Mouse (Mus musculus): Measurements from ENCODE around the gene Dixdc1. TPM values are rescaled to one million over a fixed set of nuclear protein-coding genes. Genes with fewer than 3 reads are reported as not detected.

Dixdc1 gene
- total and polyA plus RNA-seq, 3 experiments, result 0.07 TPM; not detected in 2

DNA sequence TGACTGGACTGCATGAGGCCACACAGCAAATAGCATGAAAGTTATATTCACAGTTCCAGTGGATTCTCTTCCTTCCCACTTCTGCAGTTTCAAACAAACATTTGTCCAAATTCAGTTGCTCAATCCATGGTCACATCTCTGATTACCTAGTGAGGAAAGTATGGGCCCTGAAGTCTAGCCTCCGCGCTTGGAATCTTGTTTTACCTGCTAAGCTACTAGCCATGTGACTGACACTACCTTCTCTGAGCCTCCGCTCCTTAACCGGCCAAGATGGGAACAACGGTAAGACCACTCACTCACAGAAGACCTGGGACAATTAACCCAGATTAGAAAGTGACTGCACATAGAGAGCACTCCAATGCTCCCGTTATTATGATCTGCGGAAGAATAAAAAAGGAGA is 6.5 kb upstream of the Dixdc1 start:
- Histone ChIP-seq H3K9ac (ENCODE audit: control insufficient read depth, low read depth, low read length, poor library complexity, severe bottlenecking) (no peak overlapping the region), H3K79me2 (ENCODE audit: control insufficient read depth, insufficient read depth, low read length, poor library complexity) (no peaks in the 10 kb centered on the region), H3K4me1 (ENCODE audit: control insufficient read depth in 1 of 2, insufficient read depth in 2 of 2, low read length in 2 of 2) (peaks cover 0 to 3% of the 10 kb centered on the region in 2 experiments; a peak in 1 of 4 replicates), H3K27me3 (ENCODE audit: control insufficient read depth in 1 of 2, insufficient read depth in 2 of 2, low read length in 2 of 2) (peaks cover 10 to 13% of the 10 kb centered on the region in 2 experiments), H3K9me3 (replicated peaks; ENCODE audit: insufficient read depth, low read length) (no peaks in the 10 kb centered on the region), H3K4me3 (ENCODE audit: control insufficient read depth in 1 of 2, insufficient read depth in 1 of 2, low read depth in 2 of 2, low read length in 2 of 2) (no peak overlapping the region), H3K27ac (ENCODE audit: control insufficient read depth, low read depth, low read length) (no peak overlapping the region), H3K36me3 (ENCODE audit: control insufficient read depth in 1 of 2, insufficient read depth in 2 of 2, low read length in 2 of 2) (no peaks in the 10 kb centered on the region)
- no peak for DNase-seq (ENCODE audit: low read depth, low spot score)
- TF ChIP-seq GATA1 (IDR thresholded peaks at IDR 0.05; ENCODE audit: low read depth, low read length) (no peak), CTCF (IDR thresholded peaks at IDR 0.05 in 2 of 3, conservative IDR thresholded peaks at IDR 0.05 in 1 of 3; ENCODE audit: control insufficient read depth in 1 of 3, insufficient read depth in 1 of 3, low read depth in 2 of 3, low read length in 3 of 3, poor library complexity in 1 of 3, severe bottlenecking in 1 of 3) (no peak), NELFE (IDR thresholded peaks at IDR 0.05; ENCODE audit: low read depth, low read length) (no peak), SMC3 (IDR thresholded peaks at IDR 0.05; ENCODE audit: low read depth, low read length) (no peak)

DNA sequence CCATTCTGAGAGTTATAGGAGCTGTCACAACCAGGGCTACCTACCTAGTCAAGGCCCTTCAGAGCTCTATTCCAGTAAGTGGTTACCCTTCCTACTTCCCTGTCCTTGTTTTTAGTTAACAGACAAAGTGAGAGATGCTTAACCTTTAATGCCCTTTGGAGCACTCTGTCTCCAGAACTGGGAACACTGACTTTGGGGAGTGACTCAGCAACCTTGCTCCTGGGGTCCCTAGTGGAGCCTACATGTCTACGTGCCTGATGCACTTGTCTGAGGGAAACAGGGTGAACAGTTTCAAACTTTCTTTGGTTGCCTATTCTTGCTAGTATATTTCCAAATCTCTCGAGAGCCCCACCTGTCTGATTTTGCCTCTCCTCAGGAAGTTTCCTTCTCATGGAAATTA is 3.4 kb upstream of the Dixdc1 start:
- TF ChIP-seq UBTF (IDR thresholded peaks at IDR 0.05; ENCODE audit: borderline replicate concordance, insufficient read depth, low read depth, low read length) (no peak), MYC (IDR thresholded peaks at IDR 0.05; ENCODE audit: low read depth, low read length) (no peak), JUND (IDR thresholded peaks at IDR 0.05; ENCODE audit: low read depth, low read length) (no peak)
- Histone ChIP-seq H3K79me2 (ENCODE audit: control insufficient read depth, insufficient read depth, low read length, poor library complexity) (no peaks in the 10 kb centered on the region), H3K9me3 (replicated peaks; ENCODE audit: insufficient read depth, low read length) (no peaks in the 10 kb centered on the region), H3K36me3 (ENCODE audit: control insufficient read depth in 1 of 2, insufficient read depth in 2 of 2, low read length in 2 of 2) (no peaks in the 10 kb centered on the region), H3K27ac (ENCODE audit: control insufficient read depth, low read depth, low read length) (no peak overlapping the region), H3K27me3 (ENCODE audit: control insufficient read depth in 1 of 2, insufficient read depth in 2 of 2, low read length in 2 of 2) (peaks cover 10 to 11% of the 10 kb centered on the region in 2 experiments; a peak in 3 of 4 replicates), H3K4me1 (ENCODE audit: control insufficient read depth in 1 of 2, insufficient read depth in 2 of 2, low read length in 2 of 2) (peaks cover 0 to 3% of the 10 kb centered on the region in 2 experiments; a peak in 1 of 4 replicates), H3K4me3 (ENCODE audit: control insufficient read depth in 1 of 2, insufficient read depth in 1 of 2, low read depth in 2 of 2, low read length in 2 of 2) (no peak overlapping the region), H3K9ac (ENCODE audit: control insufficient read depth, low read depth, low read length, poor library complexity, severe bottlenecking) (no peak overlapping the region)
- DNase-seq (ENCODE audit: low read depth, low spot score), result no peak

DNA sequence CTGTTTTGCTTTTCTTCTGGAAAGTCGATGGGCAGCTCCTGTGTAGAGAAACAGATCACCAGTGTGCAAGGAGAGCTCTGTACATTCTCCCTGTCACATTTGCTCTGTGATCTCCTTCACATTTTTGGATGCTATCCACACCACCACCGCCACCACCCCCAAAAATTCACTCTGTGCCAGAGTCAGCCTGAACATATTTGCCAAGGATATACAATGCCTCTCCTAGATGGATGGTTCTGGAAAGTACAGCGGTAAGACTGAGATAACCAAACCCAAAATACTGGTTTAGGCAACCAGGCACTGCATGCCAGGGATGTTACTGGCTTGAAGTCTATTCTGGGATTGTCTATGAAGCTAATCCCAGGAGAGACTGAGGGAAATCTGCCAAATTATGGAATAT is 2.9 kb upstream of the Dixdc1 start:
- H3K4me3 ChIP-seq (ENCODE audit: control insufficient read depth in 1 of 2, insufficient read depth in 1 of 2, low read depth in 2 of 2, low read length in 2 of 2), result no peak overlapping the region
- H3K9ac ChIP-seq (ENCODE audit: control insufficient read depth, low read depth, low read length, poor library complexity, severe bottlenecking), result no peak overlapping the region
- H3K27me3 ChIP-seq (ENCODE audit: control insufficient read depth in 1 of 2, insufficient read depth in 2 of 2, low read length in 2 of 2), result peaks cover 9 to 11% of the 10 kb centered on the region in 2 experiments; a peak in 3 of 4 replicates
- H3K4me1 ChIP-seq (ENCODE audit: control insufficient read depth in 1 of 2, insufficient read depth in 2 of 2, low read length in 2 of 2), result peaks cover 0 to 3% of the 10 kb centered on the region in 2 experiments; a peak in 1 of 4 replicates
- no peaks in the 10 kb centered on the region for H3K36me3 ChIP-seq (ENCODE audit: control insufficient read depth in 1 of 2, insufficient read depth in 2 of 2, low read length in 2 of 2)
- no peaks in the 10 kb centered on the region for H3K9me3 ChIP-seq (replicated peaks; ENCODE audit: insufficient read depth, low read length)
- H3K27ac ChIP-seq (ENCODE audit: control insufficient read depth, low read depth, low read length), result no peak overlapping the region
- H3K79me2 ChIP-seq (ENCODE audit: control insufficient read depth, insufficient read depth, low read length, poor library complexity), result no peaks in the 10 kb centered on the region
- TF ChIP-seq KAT2A (conservative IDR thresholded peaks at IDR 0.05; ENCODE audit: low read depth, low read length) (no peak), MAZ (IDR thresholded peaks at IDR 0.05; ENCODE audit: low read depth, low read length) (no peak), MAX (IDR thresholded peaks at IDR 0.05; ENCODE audit: low read length) (no peak), HCFC1 (IDR thresholded peaks at IDR 0.05; ENCODE audit: low read depth, low read length) (no peak), MYC (IDR thresholded peaks at IDR 0.05; ENCODE audit: low read depth, low read length) (no peak), ELF1 (IDR thresholded peaks at IDR 0.05; ENCODE audit: low read depth, low read length) (no peak), CHD2 (IDR thresholded peaks at IDR 0.05; ENCODE audit: low read length) (no peak), NRF1 (IDR thresholded peaks at IDR 0.05; ENCODE audit: insufficient read depth, low read depth, low read length, poor library complexity, severe bottlenecking) (no peak), E2F4 (IDR thresholded peaks at IDR 0.05; ENCODE audit: borderline replicate concordance, low read depth, low read length) (no peak), USF2 (IDR thresholded peaks at IDR 0.05; ENCODE audit: borderline replicate concordance in 1 of 2, insufficient read depth in 1 of 2, low read depth in 1 of 2, low read length in 2 of 2) (no peak), CTCF (IDR thresholded peaks at IDR 0.05 in 2 of 3, conservative IDR thresholded peaks at IDR 0.05 in 1 of 3; ENCODE audit: control insufficient read depth in 1 of 3, insufficient read depth in 1 of 3, low read depth in 2 of 3, low read length in 3 of 3, poor library complexity in 1 of 3, severe bottlenecking in 1 of 3) (no peak), ETS1 (IDR thresholded peaks at IDR 0.05; ENCODE audit: low read depth, low read length) (no peak), TAL1 (IDR thresholded peaks at IDR 0.05; ENCODE audit: low read length) (no peak), POLR2AphosphoS2 (IDR thresholded peaks at IDR 0.05; ENCODE audit: low read length) (no peak), MEF2A (IDR thresholded peaks at IDR 0.05; ENCODE audit: extremely low read depth, insufficient replicate concordance, low read depth, low read length, poor library complexity, severe bottlenecking) (no peak), GATA1 (IDR thresholded peaks at IDR 0.05; ENCODE audit: low read depth, low read length) (no peak), POLR2A (IDR thresholded peaks at IDR 0.05; ENCODE audit: control insufficient read depth in 1 of 2, insufficient read depth in 1 of 2, low read depth in 1 of 2, low read length in 2 of 2, poor library complexity in 1 of 2) (no peak), JUND (IDR thresholded peaks at IDR 0.05; ENCODE audit: low read depth, low read length) (no peak)
- no peak for DNase-seq (ENCODE audit: low read depth, low spot score)
